Mouse (Mus musculus) thymus, adult 2 months (tissue): ENCODE measurements at regions not wholly inside any gene's neighbourhood (a gene's known extent, or its start where the extent isn't known, plus 50 kb on each side); places are given as distances from the start of the nearest gene placed in this dataset.

Experiments used
- DNase-seq: peaks from one replicate; pipeline ENCODE4 v3.0.0; 2021
- H3K27ac ChIP-seq: fragments of 200-500 bp; 2 replicates; pipeline ENCODE4 v1.5.1; 2012; ENCODE audit warnings: low read length, control low read depth; ENCODE audit not compliant: control insufficient read depth, insufficient read depth
- H3K27me3 ChIP-seq: fragments of 200-500 bp; 2 replicates; pipeline ENCODE4 v1.6.1; 2012; ENCODE audit warnings: mild to moderate bottlenecking, low read length, moderate library complexity, mixed read lengths; ENCODE audit not compliant: control insufficient read depth, insufficient read depth
- H3K36me3 ChIP-seq: fragments of 200-500 bp; 2 replicates; pipeline ENCODE4 v1.6.1; 2012; ENCODE audit warnings: mild to moderate bottlenecking, low read length, moderate library complexity; ENCODE audit not compliant: control insufficient read depth, insufficient read depth
- H3K4me1 ChIP-seq: fragments of 200-500 bp; replicated peaks from 2 replicates; pipeline ENCODE4 v1.6.1; 2012; ENCODE audit warnings: low read length; ENCODE audit not compliant: control insufficient read depth, insufficient read depth
- H3K4me3 ChIP-seq: fragments of 200-500 bp; 2 replicates; pipeline ENCODE4 v1.5.1; 2012; ENCODE audit warnings: mild to moderate bottlenecking, low read length, control low read depth, moderate library complexity; ENCODE audit not compliant: control insufficient read depth, insufficient read depth
- CTCF ChIP-seq: fragments of 200-500 bp; IDR thresholded peaks from 2 replicates; pipeline ENCODE4 v1.5.1; 2012; ENCODE audit warnings: mild to moderate bottlenecking, control low read depth, low read length, moderate library complexity, borderline replicate concordance; ENCODE audit not compliant: control insufficient read depth, poor library complexity, insufficient read depth; ENCODE audit errors: extremely low read depth
- POLR2A ChIP-seq: fragments of 200-500 bp; IDR thresholded peaks from 2 replicates; pipeline ENCODE4 v1.6.1; 2012; ENCODE audit warnings: mild to moderate bottlenecking, low read length, control low read depth, moderate library complexity; ENCODE audit not compliant: control insufficient read depth, poor library complexity, insufficient read depth; ENCODE audit errors: extremely low read depth
- WGBS: fragments of 180-500 bp; shearing (Covaris S2); methylation state at CpG from one replicate; pipeline ENCODE4 v1.1.7; 2018; 5-methylcytosine and 5-hydroxymethylcytosine counted together

DNA sequence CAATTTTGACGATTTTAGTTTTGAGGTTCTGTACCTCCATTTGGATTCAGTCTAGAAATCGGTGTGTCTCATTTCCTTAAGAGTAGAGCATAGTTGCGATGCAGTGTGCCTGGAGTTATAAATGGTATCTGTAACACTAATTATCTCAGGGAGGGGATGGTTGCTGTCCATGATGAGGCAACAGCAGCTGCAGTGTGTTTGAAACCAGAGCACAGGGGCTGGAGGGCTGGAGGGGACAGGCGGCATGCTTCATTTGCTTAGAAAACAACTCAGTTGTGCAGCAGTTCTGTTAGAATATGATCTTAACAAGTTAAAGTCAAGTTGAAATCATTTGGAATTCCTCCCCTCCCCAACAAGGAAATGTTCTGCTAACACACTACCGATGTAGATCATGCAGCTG, 69.3 kb upstream of the Lrig3 start:
- H3K4me3 ChIP-seq, result no peak overlapping the region
- H3K27me3 ChIP-seq, result no peaks in the 10 kb centered on the region
- H3K4me1 ChIP-seq, result no peaks in the 10 kb centered on the region
- DNase-seq, result no peak
- 89% methylated on average over 5 of the region's 5 CpGs for WGBS
- TF ChIP-seq CTCF (no peak), POLR2A (no peak)
- H3K27ac ChIP-seq, result no peak overlapping the region
- H3K36me3 ChIP-seq, result no peaks in the 10 kb centered on the region

DNA sequence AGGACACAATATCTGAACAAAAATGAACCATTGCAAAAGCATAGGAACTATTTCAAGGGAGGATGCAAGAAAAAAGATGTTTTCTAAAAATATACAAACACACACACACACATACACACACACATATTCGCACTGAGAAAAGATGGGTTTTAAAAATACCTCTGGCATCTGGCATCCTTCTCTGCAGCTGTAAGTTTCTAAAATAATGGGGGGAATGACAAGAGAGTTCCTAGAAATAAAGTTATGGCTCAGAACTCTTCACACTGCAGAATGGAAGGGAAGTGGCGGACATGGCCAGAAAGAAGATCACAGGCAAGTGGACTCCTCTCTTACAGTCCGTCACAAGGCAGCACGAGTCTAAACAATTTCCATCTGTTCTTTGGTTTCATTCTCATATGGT, 66.5 kb upstream of the Lrig3 start:
- Histone ChIP-seq H3K4me1 (no peaks in the 10 kb centered on the region), H3K36me3 (no peaks in the 10 kb centered on the region), H3K27me3 (no peaks in the 10 kb centered on the region), H3K4me3 (no peak overlapping the region), H3K27ac (no peak overlapping the region)
- no peak for DNase-seq
- TF ChIP-seq POLR2A (no peak), CTCF (no peak)
- 98% methylated on average over 4 of the region's 4 CpGs for WGBS

DNA sequence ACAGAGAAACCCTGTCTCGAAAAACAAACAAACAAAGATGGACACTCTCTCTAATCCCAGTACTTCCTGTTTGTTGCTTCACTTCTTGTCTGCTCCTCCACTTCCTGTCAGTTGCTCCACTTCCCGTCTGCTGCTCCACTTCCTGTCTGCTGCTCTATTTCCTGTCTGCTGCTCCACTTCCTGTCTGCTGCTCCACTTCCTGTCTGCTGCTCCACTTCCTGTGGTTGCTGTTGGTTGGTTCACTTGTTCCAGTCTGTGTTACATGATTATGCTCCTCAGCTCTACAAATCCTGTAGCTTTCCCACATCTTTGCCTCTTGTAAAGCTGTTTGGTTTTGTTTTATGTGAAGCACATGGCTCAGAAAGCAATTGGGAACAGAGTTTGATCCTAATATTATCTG, 65.4 kb upstream of the Lrig3 start:
- Histone ChIP-seq H3K4me3 (no peak overlapping the region), H3K27me3 (no peaks in the 10 kb centered on the region), H3K36me3 (no peaks in the 10 kb centered on the region), H3K4me1 (no peaks in the 10 kb centered on the region), H3K27ac (no peak overlapping the region)
- no peak for DNase-seq
- 59% methylated on average over 2 of the region's 2 CpGs for WGBS
- TF ChIP-seq CTCF (no peak), POLR2A (no peak)

DNA sequence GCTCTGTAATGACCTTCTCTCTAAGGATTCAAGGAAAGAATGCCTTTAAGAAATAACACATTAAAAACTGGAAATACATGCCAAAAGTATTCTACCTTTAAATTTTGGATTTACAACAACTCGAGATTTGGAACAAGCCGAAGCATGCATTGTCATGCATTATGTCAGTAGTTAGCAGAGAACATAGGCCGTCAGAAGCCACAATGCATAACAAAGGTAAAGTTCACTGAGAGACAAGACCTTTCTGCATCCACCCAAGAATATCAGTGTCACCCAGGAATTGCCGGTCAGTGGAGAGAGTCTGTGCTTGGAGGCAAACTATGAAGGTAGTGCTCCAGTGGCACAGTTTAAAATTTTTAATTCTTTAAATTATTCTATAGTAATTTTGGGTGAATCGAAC, 63.3 kb upstream of the Lrig3 start:
- 93% methylated on average over 5 of the region's 5 CpGs for WGBS
- TF ChIP-seq POLR2A, result no peak
- no peak for TF ChIP-seq CTCF

DNA sequence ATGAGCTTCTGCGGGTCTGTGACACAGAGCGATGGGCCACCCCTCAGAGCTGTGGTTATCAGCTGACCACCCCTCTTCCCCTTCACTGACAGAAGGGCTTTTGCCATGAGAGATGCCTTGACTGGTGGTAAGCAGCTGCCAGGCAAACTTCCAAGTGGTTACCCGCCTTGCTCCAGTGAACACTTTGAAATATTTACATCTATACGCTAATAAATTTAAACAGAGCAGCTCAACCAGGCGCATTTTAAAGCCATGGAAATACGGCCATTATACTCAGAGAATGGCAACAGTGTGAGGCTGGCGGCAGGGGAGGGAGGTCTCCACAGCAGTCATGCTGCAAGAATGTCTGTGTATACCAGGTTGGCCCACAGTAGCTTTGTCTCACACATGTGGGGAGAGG, 53.8 kb upstream of the Lrig3 start:
- WGBS, result 96% methylated on average over 7 of the region's 7 CpGs
- Histone ChIP-seq H3K4me1 (no peaks in the 10 kb centered on the region), H3K27me3 (no peaks in the 10 kb centered on the region), H3K27ac (no peak overlapping the region), H3K4me3 (no peak overlapping the region), H3K36me3 (no peaks in the 10 kb centered on the region)
- DNase-seq, result no peak
- TF ChIP-seq POLR2A (no peak), CTCF (no peak)

More for the DNA sequence above, 63.3 kb upstream of the Lrig3 start:
- no peaks in the 10 kb centered on the region for H3K4me1 ChIP-seq
- H3K27me3 ChIP-seq, result no peaks in the 10 kb centered on the region
- no peaks in the 10 kb centered on the region for H3K36me3 ChIP-seq
- H3K4me3 ChIP-seq, result no peak overlapping the region
- DNase-seq, result no peak
- H3K27ac ChIP-seq, result no peak overlapping the region
